Mouse (Mus musculus) forelimb bud, embryonic 11.5 days (tissue): ENCODE measurements at regions not wholly inside any gene's neighbourhood (a gene's known extent, or its start where the extent isn't known, plus 50 kb on each side); places are given as distances from the start of the nearest gene placed in this dataset.

ENCODE experiments used
- DNase-seq: peaks from one replicate; pipeline ENCODE4 v3.0.0-alpha.2; 2012; ENCODE audit warnings: low read depth, low spot score

DNA sequence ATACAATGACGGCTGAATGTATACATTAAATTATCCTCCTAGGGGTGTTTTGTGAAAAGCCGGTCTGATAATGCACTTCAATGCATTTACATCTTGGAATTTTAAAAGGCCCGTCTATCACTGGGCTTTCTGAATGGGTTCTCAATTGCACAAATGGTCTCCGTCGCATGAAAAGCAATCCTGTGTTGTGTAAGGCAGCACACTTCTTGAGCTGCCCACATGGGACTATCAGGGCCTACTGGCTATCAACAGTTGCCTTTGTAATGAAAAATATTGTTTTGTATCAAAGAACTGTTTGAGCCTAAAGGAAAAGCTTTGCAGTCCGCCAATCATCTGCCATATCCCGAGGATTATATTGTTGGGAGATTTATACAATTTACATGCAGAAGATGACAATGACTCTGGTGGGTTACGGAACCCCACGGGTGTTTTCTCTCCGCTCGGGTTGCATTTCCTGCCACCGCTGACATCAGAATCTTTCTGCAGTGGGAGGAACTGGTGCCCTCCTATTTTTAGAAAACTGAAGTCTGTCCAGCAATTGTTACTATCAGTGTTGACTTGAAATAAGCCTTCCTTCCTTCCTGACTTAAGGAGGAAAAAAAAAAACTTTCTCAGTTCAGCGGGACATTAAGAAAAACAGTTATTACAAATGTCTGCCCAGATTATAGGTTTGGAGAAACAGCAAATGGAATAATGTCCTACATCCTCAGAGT, 118.7 kb downstream of the Tmem26 start:
- no peak for DNase-seq

DNA sequence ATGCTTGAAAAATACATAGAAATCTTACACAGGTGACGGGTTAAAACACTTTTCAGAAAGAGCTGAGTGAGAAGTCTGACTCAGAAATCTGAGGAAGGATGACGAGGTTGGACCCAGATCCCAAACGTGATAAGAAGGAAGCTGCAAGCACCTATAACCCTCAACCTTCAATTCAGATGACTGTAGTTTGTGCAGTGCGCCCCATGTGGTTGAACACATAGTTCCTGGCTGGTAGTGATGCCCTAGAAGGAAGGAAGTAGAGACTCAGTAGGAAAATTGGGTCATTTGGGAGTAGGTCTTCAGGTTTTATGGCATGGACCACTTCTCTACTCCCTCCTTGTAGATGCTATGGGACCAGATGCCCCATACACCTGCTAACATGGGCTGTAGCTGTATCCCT, 120.6 kb downstream of the Tmem26 start:
- DNase-seq = no peak

DNA sequence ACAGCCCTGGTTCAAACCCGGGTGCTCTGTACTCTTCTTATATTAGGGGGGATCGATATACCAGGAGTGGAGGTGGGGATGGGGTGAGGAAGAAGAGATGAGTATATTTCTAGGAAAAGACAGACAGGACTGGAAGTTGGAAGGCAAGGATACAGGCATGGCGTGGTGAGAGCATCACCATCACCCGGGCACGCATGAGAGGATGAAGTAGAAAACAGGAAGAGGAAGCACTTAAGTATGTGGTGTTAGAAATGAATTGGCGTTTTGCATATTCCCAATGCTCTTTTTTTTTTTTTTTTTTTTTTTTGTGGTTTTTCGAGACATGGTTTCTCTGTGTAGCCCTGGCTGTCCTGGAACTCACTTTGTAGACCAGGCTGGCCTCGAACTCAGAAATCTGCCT, 121.2 kb downstream of the Tmem26 start:
- DNase-seq = no peak

DNA sequence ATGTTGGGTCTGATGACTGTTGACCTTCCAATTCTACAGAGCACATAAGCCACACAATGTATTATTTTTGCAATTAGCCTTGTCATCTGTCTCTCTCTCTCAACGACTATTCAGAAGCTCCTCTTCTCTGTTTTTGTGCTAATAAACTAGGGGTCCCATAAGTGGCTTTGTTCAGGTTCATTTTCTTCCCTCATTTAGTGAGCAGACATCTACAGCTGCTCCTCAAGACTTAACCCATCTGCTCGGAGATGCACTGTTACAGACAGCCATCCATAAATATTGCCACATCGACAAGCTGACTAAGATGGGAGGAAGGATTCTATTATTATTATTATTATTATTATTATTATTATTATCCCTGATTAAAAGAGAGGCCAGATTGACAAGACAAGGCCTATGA, 127.7 kb downstream of the Tmem26 start:
- no peak for DNase-seq

DNA sequence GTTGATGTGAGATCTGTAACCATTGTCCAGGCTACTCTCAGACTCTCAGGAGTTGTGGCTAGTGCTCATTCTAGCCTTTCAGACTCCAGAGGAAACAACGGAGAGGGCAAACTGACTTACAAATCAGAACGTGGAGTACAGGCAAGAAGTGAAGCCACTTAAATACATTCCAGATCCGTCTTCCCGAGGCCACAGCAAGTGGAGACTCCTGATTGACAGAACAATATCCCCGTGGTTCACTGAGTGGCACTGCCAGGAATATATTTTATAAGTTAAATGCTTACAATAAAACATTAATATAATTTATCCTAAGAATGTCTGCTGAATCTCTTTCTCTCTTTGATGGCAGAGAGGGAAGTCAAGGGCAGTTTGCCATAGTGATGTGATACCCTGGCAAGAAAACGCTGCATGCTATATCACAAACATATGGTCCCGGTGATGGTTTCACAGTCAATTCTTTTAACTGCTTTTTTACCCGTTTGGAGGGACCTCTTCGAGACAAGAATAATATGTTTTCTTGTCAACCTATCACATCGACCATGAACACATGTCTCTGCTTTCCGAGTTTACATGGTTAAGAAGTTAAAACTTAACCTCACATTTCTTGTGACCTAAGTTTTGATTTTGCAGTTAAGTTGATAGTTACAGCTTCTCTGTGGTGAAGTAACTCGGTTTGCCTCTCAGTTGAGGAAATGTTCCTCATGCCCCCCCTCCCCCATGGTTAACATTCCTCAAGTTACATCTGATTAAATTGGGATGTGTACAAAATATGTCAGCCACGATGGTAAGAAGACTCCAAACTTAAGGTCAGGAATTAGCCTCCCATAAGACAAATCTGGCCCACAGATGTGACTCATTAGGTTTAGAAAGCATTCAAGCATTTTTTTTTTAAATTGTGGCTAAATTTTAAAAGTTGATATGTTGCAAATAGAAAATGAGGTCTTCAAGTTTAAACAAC, 132.8 kb downstream of the Tmem26 start:
- DNase-seq = peak; percentile 26

DNA sequence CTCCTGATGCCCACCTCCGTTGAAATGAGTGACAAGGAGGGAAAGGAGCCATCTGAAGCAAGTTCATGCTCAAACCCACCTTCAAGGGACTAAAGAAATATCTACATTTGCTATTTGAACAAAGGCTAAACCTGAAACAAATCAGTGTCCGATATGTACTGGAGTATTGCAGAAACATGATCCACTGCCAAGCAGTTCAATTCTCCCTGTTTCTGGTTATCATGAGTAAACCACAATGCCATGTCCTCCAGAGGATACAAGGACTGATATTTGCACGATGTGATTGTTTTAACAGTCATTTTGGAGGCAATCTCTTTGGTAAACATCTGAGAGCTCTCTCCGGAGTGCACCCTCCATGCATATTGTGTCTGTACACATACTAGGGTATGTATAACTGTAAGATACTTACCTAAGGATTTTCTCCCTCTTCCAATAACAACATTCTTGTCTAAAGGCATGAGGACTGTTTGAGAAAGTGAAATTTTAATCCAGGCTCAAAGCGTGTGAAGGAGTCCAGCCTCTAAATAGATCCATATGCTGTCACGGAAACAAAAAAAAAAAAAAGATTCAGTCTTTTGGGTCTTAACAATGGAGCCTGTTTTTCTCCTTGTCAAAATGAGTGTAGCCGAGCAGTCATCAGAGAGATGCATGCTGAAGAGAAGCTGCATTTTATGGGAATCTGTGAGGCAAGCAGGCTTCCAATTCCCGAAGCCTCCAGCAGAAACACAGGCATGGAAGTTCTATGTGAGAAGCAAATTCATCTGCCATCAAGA, 141.3 kb downstream of the Tmem26 start:
- DNase-seq = no peak

DNA sequence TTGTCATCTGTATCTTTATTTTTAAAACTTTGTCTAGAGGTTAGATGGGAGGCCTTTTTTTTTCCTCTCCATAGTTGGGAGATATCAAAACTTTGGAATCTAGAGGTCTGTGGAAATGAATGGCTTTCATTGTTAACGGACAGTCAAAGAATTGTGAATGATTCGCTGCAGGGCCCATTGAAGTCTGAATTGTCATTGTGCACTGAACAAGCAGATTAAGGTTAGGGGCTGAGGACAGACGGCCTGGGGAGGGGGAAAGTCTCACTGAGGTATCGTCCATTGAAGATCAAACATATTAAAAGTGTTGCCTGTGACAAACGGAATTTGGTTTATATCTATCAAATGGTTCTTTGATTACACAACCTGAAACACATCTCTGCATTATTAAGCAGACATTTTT, 142.3 kb downstream of the Tmem26 start:
- no peak for DNase-seq

DNA sequence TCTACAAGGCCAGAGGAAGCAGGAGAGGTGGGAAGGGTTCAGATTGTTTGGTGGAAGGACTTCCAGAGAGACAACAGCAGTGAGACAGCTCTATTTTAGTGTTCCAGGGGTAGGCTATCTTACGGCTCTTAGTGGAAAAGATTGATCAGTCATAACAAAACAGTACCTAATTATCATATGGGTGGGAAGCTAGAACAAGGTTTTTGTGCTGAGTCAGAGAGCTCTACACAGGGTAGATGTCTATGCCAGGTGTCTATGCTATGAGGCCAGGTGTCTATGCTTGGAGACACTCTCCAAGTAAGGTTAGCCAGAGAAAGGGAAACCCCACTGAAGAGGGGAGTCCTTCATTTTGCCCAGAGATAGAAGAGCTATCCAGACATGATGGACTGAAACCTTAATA, 143.9 kb downstream of the Tmem26 start:
- no peak for DNase-seq

DNA sequence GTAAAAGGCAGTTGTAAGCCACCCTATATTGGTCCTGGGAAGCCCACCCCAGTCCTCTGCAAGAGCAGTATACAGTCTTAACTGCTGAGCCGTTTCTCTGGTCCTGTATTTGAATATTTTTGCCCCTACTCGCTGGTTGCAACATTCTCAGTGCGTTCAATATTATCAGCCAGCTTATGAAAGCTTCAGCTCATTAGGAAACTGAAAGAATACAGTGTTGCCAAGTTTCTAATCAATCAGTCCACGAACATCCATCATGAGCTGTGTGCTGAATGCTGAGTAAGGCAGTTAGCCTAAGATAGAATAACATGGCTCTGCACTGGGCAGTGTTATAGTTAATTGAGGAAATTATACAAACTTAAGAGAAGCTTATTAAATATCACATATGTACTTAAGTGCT, 148.7 kb downstream of the Tmem26 start:
- no peak for DNase-seq

DNA sequence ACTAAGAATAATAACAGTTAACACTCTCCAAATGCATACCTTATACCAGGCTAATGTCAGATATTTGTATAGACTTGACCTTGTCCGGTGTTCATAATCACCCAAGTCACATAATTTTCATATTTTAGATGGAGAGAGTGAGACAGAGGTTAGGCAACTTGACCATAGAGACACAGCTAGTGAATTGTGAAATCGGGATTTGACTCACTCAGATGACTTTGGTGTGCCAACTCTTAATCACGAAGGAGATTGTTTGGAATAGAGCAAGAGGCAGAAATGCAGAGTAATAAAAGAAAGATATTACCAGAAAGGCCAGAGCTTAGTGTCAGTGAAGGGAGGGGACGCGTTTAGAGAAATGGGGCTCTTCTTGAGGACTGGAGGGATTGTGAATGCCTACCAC, 152.2 kb downstream of the Tmem26 start:
- no peak for DNase-seq

DNA sequence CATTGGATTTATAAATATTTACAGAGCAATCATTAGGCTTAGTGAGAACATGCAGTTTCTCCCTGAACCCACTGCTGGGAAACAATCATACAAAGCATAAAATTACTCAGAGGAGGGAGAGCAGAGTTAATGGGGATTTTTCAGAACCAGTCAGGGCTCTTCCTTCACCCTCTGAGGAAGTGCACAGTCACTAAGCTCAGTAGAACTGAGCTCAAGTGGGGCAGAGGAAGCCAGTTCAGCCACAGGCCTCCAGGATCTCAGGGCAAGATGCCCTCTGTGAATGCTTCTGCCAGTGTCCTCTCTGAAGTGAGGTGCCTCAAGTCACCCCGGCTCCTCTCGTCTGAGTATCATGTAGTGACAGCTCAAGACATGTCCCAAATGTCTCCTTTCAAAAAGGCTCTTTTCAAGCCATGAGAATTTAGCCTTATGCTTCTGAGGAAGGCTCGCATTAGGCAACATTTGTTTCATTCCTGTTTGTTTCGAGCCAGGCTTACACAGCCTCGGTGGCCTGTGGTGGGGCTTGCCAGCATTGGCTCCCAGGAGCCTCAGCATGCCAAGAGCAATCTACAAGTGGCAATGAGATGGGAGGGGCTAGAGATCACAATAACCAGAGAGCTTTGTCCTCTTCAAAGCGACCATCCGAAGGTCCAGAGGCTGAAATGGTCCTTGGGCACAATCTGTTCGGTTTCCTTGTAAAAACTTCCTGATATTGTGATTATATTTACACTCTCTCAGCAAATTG, 169.8 kb downstream of the Tmem26 start:
- no peak for DNase-seq

DNA sequence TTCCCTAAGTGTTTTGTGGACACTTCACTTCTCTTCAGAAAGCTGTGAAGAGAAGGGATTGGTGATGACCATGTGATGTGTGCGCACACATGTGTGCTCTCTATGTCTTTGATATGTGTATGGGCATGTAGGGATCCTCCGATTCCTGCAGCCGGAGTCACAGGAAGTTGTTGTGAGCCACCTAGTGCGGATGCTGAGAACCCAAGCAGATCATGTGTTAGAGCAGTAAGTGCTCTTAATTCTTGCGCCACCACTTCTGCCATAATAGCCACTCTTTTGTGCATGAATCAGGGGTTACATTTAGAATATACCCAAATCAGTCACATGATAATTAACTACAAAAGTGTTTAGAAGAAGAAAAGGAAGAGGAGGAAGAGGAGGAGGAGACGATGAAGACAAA, 170.7 kb downstream of the Tmem26 start:
- no peak for DNase-seq

DNA sequence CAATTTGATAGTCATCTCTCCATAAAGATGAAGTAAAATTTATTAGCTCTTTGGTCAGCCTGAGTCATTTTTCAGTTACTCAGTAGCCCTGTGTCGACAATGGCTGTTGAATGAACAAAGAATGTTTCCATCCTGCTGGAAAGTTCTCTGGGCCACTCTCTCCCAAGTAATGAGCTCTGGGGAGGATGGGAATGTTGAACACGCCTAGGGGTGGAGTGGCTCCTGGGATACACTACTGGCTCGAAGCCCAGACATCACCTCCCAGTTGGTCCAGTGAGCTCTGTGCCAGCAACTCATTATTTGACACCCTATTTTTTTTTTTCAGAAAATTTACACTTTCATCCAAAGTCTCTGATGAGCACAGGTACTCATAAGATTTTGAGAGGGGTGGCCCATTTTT, 174.1 kb downstream of the Tmem26 start:
- DNase-seq = no peak

DNA sequence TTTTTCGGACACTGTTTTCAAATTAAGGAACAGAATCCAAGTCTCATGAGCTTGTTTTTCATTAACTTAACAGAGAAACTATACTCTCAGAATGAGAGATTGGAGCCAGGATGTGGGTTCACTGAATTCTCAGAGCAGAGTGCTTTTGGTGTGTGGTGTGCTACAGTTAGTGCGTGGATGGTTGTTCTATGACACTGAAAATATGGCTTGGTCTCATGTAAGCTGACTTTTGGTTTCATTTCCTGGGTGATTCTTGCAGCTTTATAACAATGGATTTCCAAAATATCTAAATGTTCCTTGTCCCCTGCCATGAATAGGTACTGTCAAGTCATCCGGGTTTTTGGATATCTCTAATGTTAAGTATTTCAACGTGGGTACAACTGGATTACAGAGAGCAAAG, 177.7 kb downstream of the Tmem26 start:
- DNase-seq = no peak

DNA sequence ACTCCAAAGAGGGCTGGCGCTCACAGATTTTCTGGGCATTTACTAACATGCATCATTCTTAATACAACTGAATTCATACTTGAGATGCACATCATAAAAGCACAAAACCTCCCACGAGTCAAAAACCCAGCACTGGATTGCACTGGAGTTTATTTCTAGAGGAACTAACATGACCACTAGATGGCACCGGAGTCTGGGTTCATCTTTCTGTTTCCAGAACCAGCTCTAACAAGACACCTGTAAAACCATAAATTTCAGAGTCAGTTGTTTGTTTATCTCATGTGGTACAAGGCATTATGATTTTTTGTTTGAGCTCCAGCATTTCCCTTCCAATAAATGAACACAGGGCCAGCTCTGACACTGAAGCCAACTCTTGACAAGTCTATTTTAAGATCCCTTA, 179.2 kb downstream of the Tmem26 start:
- DNase-seq = peak; percentile 32

DNA sequence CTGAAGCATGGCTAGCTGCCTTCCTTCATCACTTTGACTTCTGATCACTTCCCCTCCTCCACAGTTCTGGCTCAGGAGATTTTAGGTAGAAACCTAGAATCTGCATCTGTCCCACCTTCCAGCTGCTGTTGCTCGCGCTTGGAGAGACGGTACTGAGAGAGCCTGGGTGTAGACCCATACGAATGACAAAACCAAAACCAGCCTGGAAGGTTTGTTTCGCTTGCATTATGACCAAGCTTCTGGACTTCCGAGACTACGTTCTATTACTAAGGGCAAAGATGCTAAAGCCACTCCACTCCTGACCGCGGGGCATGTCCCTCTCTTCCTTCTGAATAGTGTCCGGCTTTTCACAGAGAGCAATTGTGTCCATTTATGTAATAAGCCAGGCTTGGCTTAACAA, 180.9 kb downstream of the Tmem26 start:
- no peak for DNase-seq

DNA sequence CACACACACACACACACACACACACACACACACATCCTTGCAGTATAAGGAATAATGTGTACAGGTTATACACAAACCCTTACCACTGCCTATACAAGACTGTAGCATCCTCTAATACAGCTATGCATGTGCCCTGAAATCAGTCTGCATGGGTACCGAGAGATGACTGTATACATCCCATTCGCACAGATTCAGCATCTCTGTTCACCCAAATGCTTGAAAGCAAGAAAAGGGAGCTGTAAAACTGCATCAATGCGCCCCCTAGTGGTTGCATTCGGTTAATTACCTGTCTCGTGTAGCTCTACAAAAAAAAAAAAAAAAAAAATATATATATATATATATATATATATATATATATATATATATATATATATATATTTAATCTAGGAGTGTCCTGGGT, 184.8 kb downstream of the Tmem26 start:
- DNase-seq = peak; percentile 74

DNA sequence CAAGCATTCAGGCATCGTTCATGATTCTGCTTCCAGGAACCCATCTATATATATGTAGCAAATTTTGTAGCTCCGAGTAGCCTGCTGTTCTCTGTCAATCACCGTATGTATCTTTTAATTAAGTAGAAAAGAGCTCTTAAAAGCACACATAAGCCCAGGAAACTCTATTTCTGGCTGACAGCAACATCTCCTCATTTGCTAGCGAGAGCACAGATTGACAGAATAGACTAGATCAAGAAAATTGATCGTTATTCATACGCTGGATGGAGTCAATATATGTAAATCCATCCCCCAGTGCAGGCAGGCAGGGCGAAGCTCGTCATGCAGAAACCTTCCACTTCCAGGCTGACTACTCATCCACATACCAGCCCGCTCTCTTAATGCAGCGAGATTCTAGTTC, 185.6 kb downstream of the Tmem26 start:
- no peak for DNase-seq

DNA sequence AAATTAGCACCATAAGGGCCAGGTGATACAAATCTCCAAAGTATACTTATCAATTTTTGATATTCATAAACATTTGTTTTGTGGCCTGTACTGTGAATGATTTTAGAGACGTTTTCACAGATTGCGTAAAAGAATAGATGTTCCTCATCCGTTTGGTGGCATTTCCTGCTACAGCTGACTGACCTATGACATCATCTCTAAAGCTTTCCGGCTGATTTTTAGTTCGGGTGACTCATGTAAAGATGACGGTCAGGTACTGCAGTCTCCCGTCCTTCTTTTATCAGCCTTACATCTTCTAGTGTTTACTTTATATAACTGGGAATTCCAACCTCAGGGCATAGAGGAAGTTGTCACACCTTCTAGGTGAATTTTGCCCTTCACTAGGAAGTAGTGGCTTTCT, 192.7 kb downstream of the Tmem26 start:
- no peak for DNase-seq

DNA sequence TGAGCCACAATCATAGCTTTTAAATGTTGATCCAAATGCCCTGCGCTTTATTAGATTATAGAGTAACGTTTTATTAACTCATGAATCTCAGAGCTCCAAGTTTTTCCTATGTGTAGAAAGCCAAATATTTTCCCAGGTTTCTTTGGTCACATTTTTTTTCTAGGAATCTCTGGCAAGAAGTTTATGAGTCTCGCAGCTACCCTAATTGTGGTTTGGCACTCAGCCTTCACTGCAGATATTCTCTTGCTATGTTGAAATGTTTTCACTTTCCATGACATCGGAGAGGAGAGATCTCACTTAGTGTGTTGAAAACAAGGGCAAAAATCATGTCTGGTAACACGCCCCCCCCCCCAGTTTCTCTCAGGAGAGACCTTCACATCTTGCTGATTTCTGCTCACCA, 212.4 kb downstream of the Tmem26 start:
- no peak for DNase-seq

DNA sequence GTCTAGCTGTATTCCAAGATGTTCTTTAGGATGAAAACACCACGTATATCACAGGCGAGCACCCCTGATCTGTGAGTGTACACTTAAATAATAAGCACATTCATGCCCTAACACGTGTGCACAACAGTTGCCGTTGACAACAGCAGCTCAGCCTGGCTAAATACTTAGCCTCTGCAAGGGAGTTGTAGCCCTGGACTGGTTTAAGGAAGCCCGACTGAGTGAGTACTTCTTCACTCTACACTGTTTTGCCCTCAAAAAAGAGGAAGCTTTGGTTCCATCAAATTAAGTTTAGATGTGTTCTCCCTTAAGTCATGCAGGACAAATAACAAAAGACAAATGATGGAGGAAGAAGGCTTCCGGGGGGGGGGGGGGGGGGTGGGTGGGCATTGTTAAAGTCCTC, 208.0 kb upstream of the Rhobtb1 start:
- DNase-seq = no peak

DNA sequence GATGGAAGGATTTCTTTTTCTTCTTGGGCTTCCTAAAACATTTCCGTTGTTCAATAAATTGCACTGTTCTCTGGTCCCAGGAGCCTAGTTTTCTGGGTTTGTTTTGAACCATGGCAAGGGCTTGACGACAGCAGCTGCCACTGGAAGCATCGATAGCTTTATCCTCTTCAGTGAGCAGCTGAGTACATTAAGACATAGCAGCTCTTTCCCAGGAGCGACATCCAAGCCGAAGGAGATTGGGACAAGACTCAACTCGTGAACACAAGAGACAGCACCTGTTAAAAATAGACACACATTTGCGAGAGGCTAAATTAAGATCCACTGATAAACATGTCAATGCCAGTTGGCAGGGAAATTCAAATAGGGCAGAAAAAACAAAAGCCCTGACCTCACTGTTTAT, 194.7 kb upstream of the Rhobtb1 start:
- DNase-seq = no peak
